Mouse (Mus musculus) forebrain, embryonic 16.5 days (tissue): Measurements from ENCODE around the gene Gng4. TPM values are rescaled to one million over a fixed set of nuclear protein-coding genes. Genes with fewer than 3 reads are reported as not detected.

Experiments used
- ATAC-seq: fragments of 200-750 bp; cut with Nextera tagmentation; 2 replicates; pipeline ENCODE4 v1.8.0; 2017; ENCODE audit warnings: mild to moderate bottlenecking, moderate library complexity
- H3K27ac ChIP-seq: fragments of 300-500 bp; sonication (generic); 2 replicates; pipeline ENCODE4 v1.5.1; 2014; ENCODE audit warnings: low read length, control low read depth
- H3K27me3 ChIP-seq: fragments of 300-500 bp; sonication (generic); replicated peaks from 2 replicates; pipeline ENCODE4 v1.6.1; 2014; ENCODE audit warnings: low read length; ENCODE audit not compliant: control insufficient read depth, insufficient read depth
- H3K36me3 ChIP-seq: fragments of 300-500 bp; sonication (generic); 2 replicates; pipeline ENCODE4 v1.6.1; 2014; ENCODE audit not compliant: control insufficient read depth, insufficient read depth
- H3K4me1 ChIP-seq: fragments of 300-500 bp; sonication (generic); replicated peaks from 2 replicates; pipeline ENCODE4 v1.6.1; 2014; ENCODE audit warnings: low read length; ENCODE audit not compliant: control insufficient read depth, insufficient read depth
- H3K4me2 ChIP-seq: fragments of 300-500 bp; sonication (generic); 2 replicates; pipeline ENCODE4 v1.6.1; 2014; ENCODE audit warnings: mild to moderate bottlenecking, low read length, control low read depth
- H3K4me3 ChIP-seq: fragments of 300-500 bp; sonication (generic); replicated peaks from 2 replicates; pipeline ENCODE4 v1.5.1; 2014; ENCODE audit warnings: mild to moderate bottlenecking, low read length, control low read depth
- H3K9ac ChIP-seq: fragments of 300-500 bp; sonication (generic); replicated peaks from 2 replicates; pipeline ENCODE4 v1.6.1; 2014; ENCODE audit warnings: low read depth, low read length, control low read depth
- H3K9me3 ChIP-seq: fragments of 300-500 bp; sonication (generic); 2 replicates; pipeline ENCODE4 v1.6.1; 2016; ENCODE audit warnings: low read length; ENCODE audit not compliant: control insufficient read depth
- WGBS: fragments of 180-500 bp; shearing (Covaris S2); extraction: QIAGEN DNeasy Blood & Tissue Kit; methylation state at CpG from one replicate; pipeline ENCODE4 v1.1.7; 2014; 5-methylcytosine and 5-hydroxymethylcytosine counted together
- polyA plus RNA-seq: library from polyadenylated mRNA; unstranded; fragments of >200 nt; fragmentation: Nextera tagmentation; extraction: Ambion mirVana; gene quantifications from 2 replicates; pipeline ENCODE4 v1.2.1, GENCODE M21; 2015

Gng4 gene
- polyA plus RNA-seq, 1 experiment from 2014 or later, result 39.5 TPM

- no peak overlapping the region for H3K27ac ChIP-seq
- no peak overlapping the region for H3K9ac ChIP-seq
- WGBS, result 79% methylated on average over 8 of the region's 8 CpGs
- no peaks in the 10 kb centered on the region for H3K4me1 ChIP-seq
- no peak overlapping the region for H3K4me2 ChIP-seq
- no peak for ATAC-seq
- H3K4me3 ChIP-seq, result no peak overlapping the region
- no peaks in the 10 kb centered on the region for H3K9me3 ChIP-seq
- no peaks in the 10 kb centered on the region for H3K27me3 ChIP-seq
- no peaks in the 10 kb centered on the region for H3K36me3 ChIP-seq
Measured at GRCm38 (mm10) chr13:13798775-13799174, 14.9 kb downstream of the Gng4 start.

GRCm38 (mm10) chr13:13808337-13809132 lies 24.7 kb downstream of the Gng4 start:
- Histone ChIP-seq H3K9ac (no peak overlapping the region), H3K27ac (no peak overlapping the region), H3K4me2 (no peak overlapping the region), H3K4me3 (no peak overlapping the region), H3K4me1 (no peaks in the 10 kb centered on the region), H3K36me3 (no peaks in the 10 kb centered on the region), H3K27me3 (no peaks in the 10 kb centered on the region), H3K9me3 (no peaks in the 10 kb centered on the region)
- ATAC-seq, result peak; percentile 81
- 34% methylated on average over 11 of the region's 11 CpGs for WGBS

GRCm38 (mm10) chr13:13810885-13811284 lies 27.0 kb downstream of the Gng4 start:
- no peaks in the 10 kb centered on the region for H3K36me3 ChIP-seq
- H3K9ac ChIP-seq, result no peak overlapping the region
- no peaks in the 10 kb centered on the region for H3K9me3 ChIP-seq
- 87% methylated on average over 7 of the region's 7 CpGs for WGBS
- no peak overlapping the region for H3K4me2 ChIP-seq
- no peak for ATAC-seq
- no peak overlapping the region for H3K27ac ChIP-seq
- H3K27me3 ChIP-seq, result no peaks in the 10 kb centered on the region
- H3K4me1 ChIP-seq, result no peaks in the 10 kb centered on the region
- no peak overlapping the region for H3K4me3 ChIP-seq

GRCm38 (mm10) chr13:13818696-13819095 lies 34.8 kb downstream of the Gng4 start:
- ATAC-seq, result no peak
- no peaks in the 10 kb centered on the region for H3K27me3 ChIP-seq
- WGBS, result 91% methylated on average over 3 of the region's 3 CpGs

GRCm38 (mm10) chr13:13820234-13821123 lies 36.6 kb downstream of the Gng4 start:
- ATAC-seq, result peak; percentile 91
- Histone ChIP-seq H3K9ac (no peak overlapping the region), H3K27ac (peak overlapping the region; percentile 47), H3K4me3 (no peak overlapping the region), H3K9me3 (no peaks in the 10 kb centered on the region), H3K4me2 (no peak overlapping the region), H3K36me3 (no peaks in the 10 kb centered on the region), H3K4me1 (0 out of 2 replicates have a peak, but pooled peaks cover 4% of the 10 kb centered on the region), H3K27me3 (no peaks in the 10 kb centered on the region)
- 42% methylated on average over 7 of the region's 7 CpGs for WGBS

More at GRCm38 (mm10) chr13:13818696-13819095, 34.8 kb downstream of the Gng4 start:
- Histone ChIP-seq H3K9ac (no peak overlapping the region), H3K4me1 (0 out of 2 replicates have a peak, but pooled peaks cover 4% of the 10 kb centered on the region), H3K36me3 (no peaks in the 10 kb centered on the region), H3K4me3 (no peak overlapping the region), H3K4me2 (no peak overlapping the region), H3K9me3 (no peaks in the 10 kb centered on the region), H3K27ac (no peak overlapping the region)

- ATAC-seq, result no peak
- Histone ChIP-seq H3K4me1 (0 out of 2 replicates have a peak, but pooled peaks cover 2% of the 10 kb centered on the region), H3K9me3 (no peaks in the 10 kb centered on the region), H3K9ac (no peak overlapping the region), H3K27ac (no peak overlapping the region), H3K4me2 (no peak overlapping the region), H3K36me3 (no peaks in the 10 kb centered on the region), H3K4me3 (no peak overlapping the region), H3K27me3 (no peaks in the 10 kb centered on the region)
- 90% methylated on average over 7 of the region's 7 CpGs for WGBS
Measured at GRCm38 (mm10) chr13:13824946-13825345, 41.1 kb downstream of the Gng4 start.

GRCm38 (mm10) chr13:13826533-13826932 lies 42.7 kb downstream of the Gng4 start:
- ATAC-seq, result peak; percentile 34
- 58% methylated on average over 6 of the region's 6 CpGs for WGBS
- no peaks in the 10 kb centered on the region for H3K27me3 ChIP-seq

GRCm38 (mm10) chr13:13828125-13828524 lies 44.3 kb downstream of the Gng4 start:
- Histone ChIP-seq H3K36me3 (no peaks in the 10 kb centered on the region), H3K9me3 (no peaks in the 10 kb centered on the region), H3K27ac (no peak overlapping the region), H3K4me2 (no peak overlapping the region), H3K9ac (no peak overlapping the region), H3K27me3 (no peaks in the 10 kb centered on the region), H3K4me1 (no peaks in the 10 kb centered on the region), H3K4me3 (no peak overlapping the region)
- no peak for ATAC-seq
- WGBS, result 38% methylated on average over 1 of the region's 1 CpGs

More at GRCm38 (mm10) chr13:13826533-13826932, 42.7 kb downstream of the Gng4 start:
- H3K9me3 ChIP-seq, result no peaks in the 10 kb centered on the region
- no peaks in the 10 kb centered on the region for H3K4me1 ChIP-seq
- no peak overlapping the region for H3K27ac ChIP-seq
- H3K9ac ChIP-seq, result no peak overlapping the region
- H3K36me3 ChIP-seq, result no peaks in the 10 kb centered on the region
- H3K4me3 ChIP-seq, result no peak overlapping the region
- no peak overlapping the region for H3K4me2 ChIP-seq

GRCm38 (mm10) chr13:13830469-13831074 lies 46.7 kb downstream of the Gng4 start:
- 57% methylated on average over 4 of the region's 4 CpGs for WGBS
- H3K4me1 ChIP-seq, result no peaks in the 10 kb centered on the region
- H3K27ac ChIP-seq, result no peak overlapping the region
- H3K27me3 ChIP-seq, result no peaks in the 10 kb centered on the region
- ATAC-seq, result peak; percentile 28; the same call in 1 of the 2 replicates
- no peaks in the 10 kb centered on the region for H3K9me3 ChIP-seq
- H3K36me3 ChIP-seq, result no peaks in the 10 kb centered on the region
- no peak overlapping the region for H3K4me2 ChIP-seq
- no peak overlapping the region for H3K9ac ChIP-seq
- H3K4me3 ChIP-seq, result no peak overlapping the region
